Comparison of ENCODE assay signal across 28 mouse cellular contexts in genomic region chr2:131550474-131550873, GRCm38 (mm10). TPM values are rescaled to one million over a fixed set of nuclear protein-coding genes. Genes with fewer than 3 reads are reported as not detected.
"Had no signal": no experiment of that assay in that cellular context is flagged by ENCODE, and none has a peak within 500 bp of the region (broad histone marks: within the 10 kb centered on the region; RNA-seq: fewer than 3 reads in every experiment).

No protein-coding gene starts in this region.

- H3K9me3 ChIP-seq: heart, embryonic 13.5 days; heart, embryonic 15.5 days; hindbrain, embryonic 13.5 days; hindbrain, embryonic 15.5 days; intestine, embryonic 15.5 days; limb, embryonic 13.5 days; limb, embryonic 15.5 days; liver, embryonic 12.5 days had no signal

- ATAC-seq: inflammation-experienced regulatory T-cells, adult 6 months; intestine, embryonic 15.5 days; intestine, postnatal 0 days; liver, embryonic 12.5 days had no signal

- H3K27ac ChIP-seq: heart, adult 2 months; heart, embryonic 13.5 days; heart, embryonic 15.5 days; hindbrain, embryonic 13.5 days; hindbrain, embryonic 15.5 days; intestine, embryonic 15.5 days; layer of hippocampus, adult 2 months; left cerebral cortex, adult 2 months; limb, embryonic 13.5 days; limb, embryonic 15.5 days; liver, embryonic 12.5 days; liver, embryonic 14.5 days had no signal

- H3K36me3 ChIP-seq: heart, embryonic 13.5 days; heart, embryonic 15.5 days; hindbrain, embryonic 13.5 days; hindbrain, embryonic 15.5 days; intestine, embryonic 15.5 days; limb, embryonic 13.5 days; limb, embryonic 15.5 days; liver, embryonic 12.5 days had no signal

- H3K4me3 ChIP-seq: heart, adult 2 months; heart, embryonic 13.5 days; heart, embryonic 15.5 days; hindbrain, embryonic 13.5 days; hindbrain, embryonic 15.5 days; intestine, embryonic 15.5 days; layer of hippocampus, adult 2 months; left cerebral cortex, adult 2 months; limb, embryonic 13.5 days; limb, embryonic 15.5 days; liver, embryonic 12.5 days had no signal

- DNase-seq: gastrocnemius, postnatal 10 days; gastrocnemius, postnatal 25 days; heart, postnatal 14 days; heart, postnatal 36 days; kidney, adult 18-20 months; kidney, adult 8-10 months; kidney, postnatal 10 days; kidney, postnatal 25 days; kidney, postnatal 4 days; left cerebral cortex, postnatal 4 days had no signal

- H3K4me2 ChIP-seq: heart, embryonic 11.5 days; heart, embryonic 13.5 days; heart, embryonic 15.5 days; hindbrain, embryonic 13.5 days; hindbrain, embryonic 15.5 days; intestine, embryonic 15.5 days; limb, embryonic 13.5 days; limb, embryonic 15.5 days; liver, embryonic 12.5 days had no signal

- H3K9ac ChIP-seq: heart, embryonic 13.5 days; heart, embryonic 15.5 days; hindbrain, embryonic 13.5 days; hindbrain, embryonic 15.5 days; intestine, embryonic 15.5 days; limb, embryonic 13.5 days; limb, embryonic 15.5 days; liver, embryonic 12.5 days; liver, embryonic 14.5 days had no signal

RNA-seq across cellular contexts. Expression of gene Adra1d, which starts 11.6 kb away (rescaled TPM):
- total RNA-seq: hematopoietic stem cell, adult 5-6 weeks; liver, adult 2 months had no signal
- polyA plus RNA-seq: inflammation-experienced regulatory T-cells, adult 6 months; limb, embryonic 11.5 days had no signal
